Mouse (Mus musculus): Measurements from ENCODE around the gene 4930596D02Rik.

The 4930596D02Rik gene

GRCm38 (mm10) chr14:35811878-35812277 is at the start of gene 4930596D02Rik:
Gene 4930596D02Rik, minus strand, starts transcription at chr14:35811978.
- DNase-seq (ENCODE audit: low spot score), result no peak

GRCm38 (mm10) chr14:35853254-35853653 is 41.5 kb upstream of the 4930596D02Rik start:
- DNase-seq (ENCODE audit: low spot score), result no peak

GRCm38 (mm10) chr14:35845271-35845670 is 33.5 kb upstream of the 4930596D02Rik start:
- DNase-seq (ENCODE audit: low spot score), result no peak

GRCm38 (mm10) chr14:35842111-35842721 is 30.4 kb upstream of the 4930596D02Rik start:
- no peak for DNase-seq (ENCODE audit: low spot score)

GRCm38 (mm10) chr14:35792656-35793213 is 19.0 kb downstream of the 4930596D02Rik start:
- no peak for DNase-seq (ENCODE audit: low spot score)

GRCm38 (mm10) chr14:35780033-35780432 is 31.7 kb downstream of the 4930596D02Rik start:
- no peak for DNase-seq (ENCODE audit: low spot score)

GRCm38 (mm10) chr14:35773306-35773705 is 38.5 kb downstream of the 4930596D02Rik start:
- DNase-seq (ENCODE audit: low spot score), result no peak

All from ovary, adult 18-20 months (tissue).